Mouse (Mus musculus): ENCODE measurements around the gene Dnajc21. TPM values are rescaled to one million over a fixed set of nuclear protein-coding genes. Genes with fewer than 3 reads are reported as not detected.

The Dnajc21 gene
- total and polyA plus RNA-seq, 3 experiments, result 12.8 to 53.4 (median 36.0) TPM

GRCm38 (mm10) chr15:10495944-10496343 lies 25.6 kb upstream of the Dnajc21 start:
- no peak for TF ChIP-seq POLR2AphosphoS5 (IDR thresholded peaks at IDR 0.05; ENCODE audit: insufficient replicate concordance, low read depth, low read length)
- no peak for TF ChIP-seq CTCF (IDR thresholded peaks at IDR 0.05; ENCODE audit: low read depth, low read length)
- no peak for TF ChIP-seq TAL1 (conservative IDR thresholded peaks at IDR 0.05; ENCODE audit: low read depth, low read length)
- no peak for TF ChIP-seq GATA2 (IDR thresholded peaks at IDR 0.05; ENCODE audit: borderline replicate concordance, low read depth, low read length)
- TF ChIP-seq GATA1 (IDR thresholded peaks at IDR 0.05; ENCODE audit: borderline replicate concordance, low read length), result no peak
- DNase-seq (ENCODE audit: low spot score) (no peak), ATAC-seq (ENCODE audit: extremely low read depth, insufficient number of reproducible peaks, low FRiP score, poor library complexity, severe bottlenecking) (no peak)
- Histone ChIP-seq H3K36me3 (replicated peaks) (peaks cover 47% of the 10 kb centered on the region), H3K4me1 (ENCODE audit: insufficient read depth, low read depth, low read length) (peaks cover 8% of the 10 kb centered on the region), H3K4me3 (ENCODE audit: low read depth, low read length) (no peak overlapping the region), H3K27me3 (ENCODE audit: insufficient read depth, low read length) (no peaks in the 10 kb centered on the region), H3K9me3 (replicated peaks) (no peaks in the 10 kb centered on the region)

GRCm38 (mm10) chr15:10490101-10490500 lies 19.8 kb upstream of the Dnajc21 start:
- Histone ChIP-seq H3K9me3 (replicated peaks) (no peaks in the 10 kb centered on the region), H3K4me1 (ENCODE audit: insufficient read depth, low read depth, low read length) (peaks cover 22% of the 10 kb centered on the region), H3K27me3 (ENCODE audit: insufficient read depth, low read length) (no peaks in the 10 kb centered on the region), H3K36me3 (replicated peaks) (peaks cover 65% of the 10 kb centered on the region), H3K4me3 (ENCODE audit: low read depth, low read length) (no peak overlapping the region)
- DNase-seq (ENCODE audit: low spot score), result no peak
- TF ChIP-seq GATA2 (IDR thresholded peaks at IDR 0.05; ENCODE audit: borderline replicate concordance, low read depth, low read length) (no peak), CTCF (IDR thresholded peaks at IDR 0.05; ENCODE audit: low read depth, low read length) (no peak), TAL1 (conservative IDR thresholded peaks at IDR 0.05; ENCODE audit: low read depth, low read length) (no peak), GATA1 (IDR thresholded peaks at IDR 0.05; ENCODE audit: borderline replicate concordance, low read length) (no peak), POLR2AphosphoS5 (IDR thresholded peaks at IDR 0.05; ENCODE audit: insufficient replicate concordance, low read depth, low read length) (no peak)
- ATAC-seq (ENCODE audit: extremely low read depth, insufficient number of reproducible peaks, low FRiP score, poor library complexity, severe bottlenecking), result no peak

DNA sequence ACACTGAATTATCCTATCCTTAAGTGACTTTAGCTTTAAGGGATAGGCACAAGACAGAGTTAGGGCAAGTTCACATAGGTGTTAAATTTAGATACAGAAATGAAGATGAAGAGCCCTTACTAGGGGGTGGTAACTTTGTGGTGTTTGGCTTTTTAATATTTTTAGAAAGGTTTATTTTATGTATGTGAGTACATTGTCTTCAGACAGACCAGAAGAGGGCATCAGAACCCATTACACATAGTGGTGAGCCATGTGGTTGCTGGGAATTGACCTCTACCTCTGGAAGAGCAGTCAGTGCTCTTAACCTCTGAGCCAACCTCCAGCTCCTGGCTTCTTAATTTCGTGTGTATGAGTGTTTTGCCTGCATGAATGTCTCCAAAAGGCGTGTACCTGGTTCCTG lies 16.9 kb upstream of the Dnajc21 start:
- Histone ChIP-seq H3K36me3 (replicated peaks) (peaks cover 61% of the 10 kb centered on the region), H3K4me3 (ENCODE audit: low read depth, low read length) (peak overlapping the region; percentile 86), H3K9me3 (replicated peaks) (no peaks in the 10 kb centered on the region), H3K27me3 (ENCODE audit: insufficient read depth, low read length) (no peaks in the 10 kb centered on the region), H3K4me1 (ENCODE audit: insufficient read depth, low read depth, low read length) (peaks cover 39% of the 10 kb centered on the region)
- DNase-seq (ENCODE audit: low spot score) (no peak), ATAC-seq (ENCODE audit: extremely low read depth, insufficient number of reproducible peaks, low FRiP score, poor library complexity, severe bottlenecking) (no peak)
- TF ChIP-seq GATA1 (IDR thresholded peaks at IDR 0.05; ENCODE audit: borderline replicate concordance, low read length), result no peak
- TF ChIP-seq TAL1 (conservative IDR thresholded peaks at IDR 0.05; ENCODE audit: low read depth, low read length), result no peak
- TF ChIP-seq CTCF (IDR thresholded peaks at IDR 0.05; ENCODE audit: low read depth, low read length), result no peak
- TF ChIP-seq POLR2AphosphoS5 (IDR thresholded peaks at IDR 0.05; ENCODE audit: insufficient replicate concordance, low read depth, low read length), result no peak
- no peak for TF ChIP-seq GATA2 (IDR thresholded peaks at IDR 0.05; ENCODE audit: borderline replicate concordance, low read depth, low read length)

DNA sequence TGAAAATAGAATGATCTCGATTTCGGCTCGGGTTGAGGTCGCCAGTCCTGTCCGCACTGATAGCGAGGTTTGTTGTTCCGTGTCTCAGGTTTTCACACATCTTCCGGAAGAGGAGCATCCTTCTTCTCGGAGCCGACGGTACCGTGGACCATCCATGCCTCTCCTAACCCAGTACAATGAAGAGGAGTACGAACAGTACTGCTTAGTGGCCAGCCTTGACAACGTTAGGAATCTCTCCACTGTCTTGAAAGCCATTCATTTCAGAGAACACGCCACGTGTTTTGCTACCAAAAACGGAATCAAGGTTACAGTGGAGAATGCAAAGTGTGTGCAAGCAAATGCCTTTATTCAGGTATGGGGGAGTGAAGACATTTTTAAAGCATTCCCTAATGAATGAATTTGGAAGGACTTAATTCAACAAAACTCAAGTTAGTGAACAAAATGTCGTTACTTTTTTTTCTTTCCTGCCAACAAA lies 16.1 kb upstream of the Dnajc21 start:
- DNase-seq (ENCODE audit: low spot score), result no peak
- Histone ChIP-seq H3K36me3 (replicated peaks) (peaks cover 60% of the 10 kb centered on the region), H3K4me1 (ENCODE audit: insufficient read depth, low read depth, low read length) (peaks cover 44% of the 10 kb centered on the region), H3K27me3 (ENCODE audit: insufficient read depth, low read length) (no peaks in the 10 kb centered on the region), H3K4me3 (ENCODE audit: low read depth, low read length) (peak overlapping the region; percentile 86), H3K9me3 (replicated peaks) (no peaks in the 10 kb centered on the region)
- TF ChIP-seq CTCF (IDR thresholded peaks at IDR 0.05; ENCODE audit: low read depth, low read length), result no peak
- TF ChIP-seq POLR2AphosphoS5 (IDR thresholded peaks at IDR 0.05; ENCODE audit: insufficient replicate concordance, low read depth, low read length), result no peak
- TF ChIP-seq TAL1 (conservative IDR thresholded peaks at IDR 0.05; ENCODE audit: low read depth, low read length), result no peak
- TF ChIP-seq GATA1 (IDR thresholded peaks at IDR 0.05; ENCODE audit: borderline replicate concordance, low read length), result no peak
- TF ChIP-seq GATA2 (IDR thresholded peaks at IDR 0.05; ENCODE audit: borderline replicate concordance, low read depth, low read length), result no peak
- no peak for ATAC-seq (ENCODE audit: extremely low read depth, insufficient number of reproducible peaks, low FRiP score, poor library complexity, severe bottlenecking)

DNA sequence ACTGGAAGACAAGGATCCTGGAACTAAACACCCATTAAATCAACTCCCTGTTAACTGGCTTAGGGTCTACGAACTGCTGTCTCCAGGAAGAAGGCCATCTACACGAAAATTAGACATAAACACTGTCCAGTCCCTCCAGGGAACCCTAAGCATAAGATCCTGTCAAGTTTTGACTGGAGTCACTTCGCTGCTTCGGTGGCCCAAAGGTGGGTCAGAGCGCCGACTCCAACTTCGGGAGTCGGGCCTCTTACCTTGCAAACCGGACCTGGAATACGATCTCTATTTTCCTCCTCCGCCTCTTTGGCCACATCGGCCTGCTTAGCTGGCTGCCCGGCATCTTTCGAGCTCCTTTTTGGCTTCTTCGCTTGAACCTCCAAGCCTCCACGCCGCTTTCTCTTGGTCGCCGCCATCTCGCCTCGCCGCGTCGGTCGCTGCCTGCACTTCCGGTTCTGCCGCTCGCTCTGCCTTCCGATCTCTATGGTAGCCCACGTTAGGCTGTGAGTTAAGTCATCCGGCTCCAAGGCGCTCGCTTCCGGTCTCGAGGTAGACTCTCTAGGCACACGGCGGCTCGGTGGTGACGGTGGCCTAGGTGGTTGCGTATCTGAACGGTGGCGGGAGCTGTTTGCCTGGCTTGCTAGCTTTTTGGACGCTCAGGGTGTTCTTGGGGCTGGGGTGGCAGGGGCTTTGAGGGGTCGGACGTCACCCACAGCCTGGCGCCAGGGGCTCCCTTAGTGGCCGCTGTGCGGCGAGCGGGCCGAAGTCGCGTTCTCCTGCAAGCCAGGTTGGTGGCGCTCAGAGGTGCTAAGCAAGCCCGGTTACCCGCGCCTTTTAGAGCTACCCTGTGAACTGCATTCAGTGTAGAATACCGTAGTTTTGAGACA lies 15.4 kb upstream of the Dnajc21 start, which contains the start of the genes Brix1 and Rad1:
Brix1 (minus strand) TSS at position 464 of the 881 bp plus-strand sequence.
Rad1 (plus strand) TSS at position 535 of the 881 bp plus-strand sequence.
- no peaks in the 10 kb centered on the region for H3K27me3 ChIP-seq (ENCODE audit: insufficient read depth, low read length)
- TF ChIP-seq TAL1 (conservative IDR thresholded peaks at IDR 0.05; ENCODE audit: low read depth, low read length) (no peak), POLR2AphosphoS5 (IDR thresholded peaks at IDR 0.05; ENCODE audit: insufficient replicate concordance, low read depth, low read length) (no peak), CTCF (IDR thresholded peaks at IDR 0.05; ENCODE audit: low read depth, low read length) (no peak), GATA1 (IDR thresholded peaks at IDR 0.05; ENCODE audit: borderline replicate concordance, low read length) (no peak), GATA2 (IDR thresholded peaks at IDR 0.05; ENCODE audit: borderline replicate concordance, low read depth, low read length) (no peak)
- ATAC-seq (ENCODE audit: extremely low read depth, insufficient number of reproducible peaks, low FRiP score, poor library complexity, severe bottlenecking), result peak; percentile 98
- H3K9me3 ChIP-seq (replicated peaks), result no peaks in the 10 kb centered on the region
- peak within 1 kb of the TSS; percentile 86 for H3K4me3 ChIP-seq (ENCODE audit: low read depth, low read length)
- H3K4me1 ChIP-seq (ENCODE audit: insufficient read depth, low read depth, low read length), result peaks cover 43% of the 10 kb centered on the region
- DNase-seq (ENCODE audit: low spot score), result peak; percentile 82
- H3K36me3 ChIP-seq (replicated peaks), result peaks cover 60% of the 10 kb centered on the region

DNA sequence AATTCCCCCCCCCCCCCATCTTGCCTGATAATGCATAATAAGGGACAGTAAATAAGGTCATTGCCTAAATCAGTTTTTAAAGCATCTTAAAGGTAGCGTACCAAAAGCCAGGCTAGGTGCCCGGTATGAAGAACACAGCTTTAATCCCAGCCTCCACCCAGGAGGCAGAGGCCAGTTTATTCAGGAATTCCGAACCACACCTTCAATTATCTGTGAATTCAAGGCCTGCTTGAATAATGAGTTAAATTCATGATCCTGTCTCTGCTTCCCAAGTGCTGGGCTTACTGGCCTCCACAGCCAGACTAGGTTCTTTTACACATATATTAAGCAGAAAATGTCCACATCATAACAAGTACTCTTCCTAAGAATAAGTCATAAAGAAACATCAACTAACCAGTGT lies 625 bp upstream of the Dnajc21 start:
- Histone ChIP-seq H3K27me3 (ENCODE audit: insufficient read depth, low read length) (no peaks in the 10 kb centered on the region), H3K9me3 (replicated peaks) (no peaks in the 10 kb centered on the region), H3K36me3 (replicated peaks) (peaks cover 29% of the 10 kb centered on the region), H3K4me1 (ENCODE audit: insufficient read depth, low read depth, low read length) (peaks cover 32% of the 10 kb centered on the region), H3K4me3 (ENCODE audit: low read depth, low read length) (peak overlapping the region; percentile 80; the same call in 1 of the 2 replicates)
- ATAC-seq (ENCODE audit: extremely low read depth, insufficient number of reproducible peaks, low FRiP score, poor library complexity, severe bottlenecking) (no peak), DNase-seq (ENCODE audit: low spot score) (no peak)
- TF ChIP-seq POLR2AphosphoS5 (IDR thresholded peaks at IDR 0.05; ENCODE audit: insufficient replicate concordance, low read depth, low read length), result no peak
- TF ChIP-seq GATA2 (IDR thresholded peaks at IDR 0.05; ENCODE audit: borderline replicate concordance, low read depth, low read length), result no peak
- TF ChIP-seq TAL1 (conservative IDR thresholded peaks at IDR 0.05; ENCODE audit: low read depth, low read length), result no peak
- no peak for TF ChIP-seq GATA1 (IDR thresholded peaks at IDR 0.05; ENCODE audit: borderline replicate concordance, low read length)
- no peak for TF ChIP-seq CTCF (IDR thresholded peaks at IDR 0.05; ENCODE audit: low read depth, low read length)

All from G1E (cell line).